Mouse (Mus musculus) MN1 (cell line): Measurements from ENCODE around the gene Plvap.
"Not testable (repeated sequence)": the region's sequence is repeated elsewhere in the genome, so short reads cannot be mapped to it uniquely, and the experiment has no call there.

Experiments used
- DNase-seq: peaks from one replicate; pipeline ENCODE4 v3.0.0-alpha.2; 2016; ENCODE audit warnings: low spot score

The Plvap gene

DNA sequence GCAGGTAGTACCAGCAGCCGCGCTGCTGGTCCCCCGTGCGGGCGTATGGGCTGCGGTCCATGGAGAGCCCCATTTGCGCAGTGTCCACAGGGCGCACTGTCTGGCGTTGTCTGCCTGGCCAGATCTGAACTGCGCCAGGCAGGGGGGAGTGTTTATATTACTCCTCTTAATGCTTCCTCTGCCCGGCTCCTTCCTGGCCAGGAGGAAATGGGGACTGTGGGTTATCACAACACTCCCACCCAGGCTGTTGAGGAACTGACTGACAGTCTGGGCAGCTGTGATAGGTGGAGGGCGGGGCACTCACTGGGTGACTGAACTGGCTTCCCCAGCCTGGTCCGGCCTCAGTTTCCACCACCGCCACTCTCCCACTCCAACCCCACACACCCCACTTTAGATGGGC is at the start of gene Plvap:
Gene Plvap, minus strand, starts transcription at position 109 of the 400 bp plus-strand sequence.
- DNase-seq, result no peak

DNA sequence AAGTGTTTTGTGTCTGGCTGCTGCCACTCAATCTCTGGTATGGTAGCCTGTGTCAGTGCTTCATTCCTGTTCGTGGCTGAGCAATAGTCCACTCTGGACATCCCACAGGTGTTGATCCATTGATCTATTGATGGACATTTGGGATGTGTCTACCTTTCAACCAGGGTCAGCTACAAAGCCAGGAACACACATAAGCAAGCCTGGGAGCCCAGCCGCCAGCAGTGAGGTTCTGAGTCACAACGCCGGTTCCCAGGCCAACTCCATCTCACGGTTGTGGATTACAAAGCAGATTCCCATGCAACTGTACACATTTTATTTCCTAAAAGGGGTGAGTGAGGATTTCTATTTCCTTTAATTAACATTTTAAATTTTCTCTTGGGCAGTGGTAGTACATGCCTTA is 49.2 kb upstream of the Plvap start:
- no peak for DNase-seq

DNA sequence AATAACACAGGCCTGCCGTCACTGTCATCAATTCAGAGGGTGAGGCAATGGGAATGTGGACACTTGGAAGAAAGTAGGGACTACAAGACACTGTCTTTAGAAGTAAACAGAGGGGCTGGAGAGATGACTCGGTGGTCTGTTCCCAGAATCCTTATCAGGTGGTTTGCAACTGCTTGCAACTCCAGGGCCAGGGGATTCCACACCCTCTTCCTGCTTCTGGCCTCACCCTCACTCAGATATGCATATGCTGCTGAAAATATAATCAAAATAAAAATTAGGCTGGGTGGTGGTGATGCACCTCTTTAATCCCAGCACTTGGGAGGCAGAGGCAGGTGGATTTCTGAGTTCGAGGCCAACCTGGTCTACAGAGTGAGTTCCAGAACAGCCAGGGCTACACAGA is 48.5 kb upstream of the Plvap start:
- no peak for DNase-seq

- DNase-seq, result no peak
Observed at GRCm38 (mm10) chr8:71558958-71559690, 47.6 kb upstream of the Plvap start.

GRCm38 (mm10) chr8:71558071-71558957 is 46.8 kb upstream of the Plvap start, which contains the start of gene Tmem221:
Gene Tmem221, minus strand, starts transcription at chr8:71558871.
- no peak for DNase-seq

DNA sequence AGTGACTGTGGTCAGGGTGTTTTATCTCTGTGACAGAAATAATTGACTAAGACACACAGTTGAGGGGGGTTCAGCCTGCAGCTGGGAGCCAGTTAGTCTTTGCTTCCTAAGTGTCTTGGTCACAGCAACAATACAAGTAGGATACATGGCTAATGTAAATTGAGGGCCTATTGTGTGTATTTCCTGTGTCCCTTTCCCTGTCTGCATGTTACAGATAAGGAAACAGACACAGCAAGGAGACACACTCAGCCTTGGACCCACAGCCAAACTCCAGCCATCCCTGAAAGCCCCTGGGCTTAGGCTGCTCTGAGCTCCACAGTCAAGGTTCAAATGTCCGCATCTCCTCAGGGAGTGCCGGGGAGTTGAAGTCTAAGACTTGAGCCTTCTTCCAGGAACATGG is 43.1 kb upstream of the Plvap start:
- DNase-seq, result no peak

GRCm38 (mm10) chr8:71554001-71554400 is 42.4 kb upstream of the Plvap start:
- DNase-seq, result no peak

- DNase-seq, result no peak
Observed at GRCm38 (mm10) chr8:71552770-71553169, 41.2 kb upstream of the Plvap start.

GRCm38 (mm10) chr8:71550754-71551153 is 39.2 kb upstream of the Plvap start:
- no peak for DNase-seq

DNA sequence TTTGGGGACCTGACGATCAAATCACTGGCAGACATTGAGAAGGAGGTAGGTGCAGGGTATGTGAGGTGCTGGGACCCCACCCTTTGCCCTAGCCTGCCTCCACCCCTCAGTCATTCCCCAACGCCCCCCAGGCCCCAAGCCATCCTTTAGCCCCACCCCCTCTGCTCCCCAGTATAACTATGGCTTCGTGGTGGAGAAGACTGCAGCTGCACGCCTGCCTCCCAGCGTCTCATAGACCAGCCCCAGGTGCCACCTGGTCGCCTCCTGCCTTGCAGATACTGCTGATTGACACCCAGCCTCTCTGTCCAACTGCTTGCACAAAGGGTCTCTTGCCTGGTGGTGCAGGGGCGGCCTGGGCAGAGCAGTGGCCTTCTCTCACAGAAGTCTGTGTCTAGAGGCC is 36.0 kb upstream of the Plvap start:
- DNase-seq, result no peak

- no peak for DNase-seq
Observed at GRCm38 (mm10) chr8:71545053-71545452, 33.5 kb upstream of the Plvap start.

GRCm38 (mm10) chr8:71543755-71544154 is 32.2 kb upstream of the Plvap start:
- DNase-seq, result no peak

DNA sequence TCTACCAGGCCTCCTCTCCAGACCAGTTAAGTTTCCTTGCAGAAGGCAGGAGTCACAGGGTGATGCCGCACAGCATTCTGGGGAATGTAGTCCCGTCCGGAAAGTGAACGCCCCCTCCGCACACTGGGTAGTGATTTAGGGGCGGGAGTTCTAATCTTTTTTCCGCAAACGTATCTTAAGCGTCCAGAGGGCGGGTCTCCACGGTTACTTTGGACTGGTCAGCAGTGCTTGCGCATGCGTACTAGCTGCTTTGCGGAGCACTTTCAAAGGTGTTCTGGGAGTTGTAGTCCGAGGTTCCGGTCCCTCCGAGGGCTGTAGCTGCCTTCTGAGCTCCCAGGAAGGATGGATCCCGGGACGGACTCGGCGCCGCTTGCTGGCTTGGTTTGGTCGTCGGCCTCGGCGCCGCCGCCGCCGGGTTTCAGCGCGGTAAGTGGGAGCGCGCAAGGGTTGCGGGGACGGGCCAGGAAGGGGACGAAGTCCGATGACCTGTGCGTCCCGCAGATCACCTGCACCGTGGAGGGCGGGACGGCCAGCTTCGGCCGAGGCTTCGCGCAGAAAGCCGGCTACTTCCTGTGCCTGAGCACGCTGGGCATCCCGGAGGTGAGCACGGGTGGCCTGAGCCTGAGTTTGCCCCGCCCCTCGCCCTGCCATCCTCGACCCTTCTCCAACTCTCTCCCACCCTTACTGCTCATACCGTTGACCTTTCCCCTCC is 31.2 kb upstream of the Plvap start, which contains the start of gene Mvb12a:
Gene Mvb12a, plus strand, starts transcription at position 291 of the 712 bp plus-strand sequence.
- DNase-seq, result peak; percentile 100

DNA sequence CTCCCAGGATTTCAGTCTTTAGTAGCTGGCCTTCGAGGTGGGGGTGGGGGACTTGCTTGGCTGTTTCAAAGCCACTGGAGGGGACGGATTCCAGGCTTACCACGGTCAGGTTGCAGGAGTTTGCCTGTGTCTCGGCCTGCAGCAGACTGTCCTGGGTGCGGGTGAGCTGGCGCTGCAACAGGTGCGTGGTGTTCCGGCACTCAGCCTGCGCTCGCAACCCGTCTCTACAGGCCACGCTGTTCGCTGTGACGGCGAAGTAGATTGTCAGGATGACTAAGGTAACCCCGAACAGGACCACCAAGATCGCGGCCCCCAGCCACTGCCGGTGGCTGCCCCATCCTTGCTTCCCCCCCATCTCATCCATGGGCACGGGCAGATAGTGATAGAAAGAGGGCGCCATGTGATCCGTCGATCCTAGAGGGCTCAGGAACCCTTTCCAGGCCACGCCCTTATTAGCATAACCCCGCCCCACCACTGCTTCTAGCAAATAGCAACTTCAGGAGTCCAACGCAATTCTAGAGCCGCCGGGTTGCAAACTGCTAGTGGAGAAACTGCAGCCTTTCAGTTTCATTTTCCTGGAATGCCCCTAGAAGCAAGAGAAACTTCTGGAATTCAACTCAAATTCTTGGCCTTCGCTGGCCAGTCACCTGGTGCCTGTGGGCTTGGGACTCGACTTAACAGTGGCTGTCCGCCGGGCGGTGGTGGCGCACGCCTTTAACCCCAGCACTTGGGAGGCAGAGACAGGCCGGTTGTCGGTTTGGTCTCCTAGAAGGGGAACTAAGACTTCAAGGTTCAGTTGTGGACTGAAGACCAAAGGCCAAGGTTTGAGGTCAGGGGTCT is 25.7 kb upstream of the Plvap start, which contains the start of gene Bst2:
Gene Bst2, minus strand, starts transcription at position 429 of the 840 bp plus-strand sequence.
- peak; percentile 94 for DNase-seq

DNA sequence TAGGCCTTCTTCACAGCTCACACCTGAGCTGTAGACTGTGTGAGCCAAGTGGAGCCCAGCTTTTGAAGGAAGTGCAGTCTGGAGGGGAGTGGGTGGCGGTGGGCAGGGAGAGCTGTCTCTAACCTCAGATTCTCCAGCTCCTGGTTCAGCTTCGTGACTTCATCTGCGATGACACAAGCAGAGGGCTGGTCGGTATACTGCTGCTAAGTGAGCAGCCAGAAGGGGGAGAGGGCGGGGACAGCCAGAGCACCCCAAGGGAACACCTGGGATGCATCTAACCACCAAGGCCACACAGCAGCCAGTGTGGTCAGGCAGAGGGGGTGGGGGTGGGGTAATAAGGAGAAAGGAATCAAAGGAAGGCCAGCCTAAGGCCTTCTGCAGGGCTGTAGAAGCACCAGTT is 24.1 kb upstream of the Plvap start:
- DNase-seq, result peak; percentile 54

DNA sequence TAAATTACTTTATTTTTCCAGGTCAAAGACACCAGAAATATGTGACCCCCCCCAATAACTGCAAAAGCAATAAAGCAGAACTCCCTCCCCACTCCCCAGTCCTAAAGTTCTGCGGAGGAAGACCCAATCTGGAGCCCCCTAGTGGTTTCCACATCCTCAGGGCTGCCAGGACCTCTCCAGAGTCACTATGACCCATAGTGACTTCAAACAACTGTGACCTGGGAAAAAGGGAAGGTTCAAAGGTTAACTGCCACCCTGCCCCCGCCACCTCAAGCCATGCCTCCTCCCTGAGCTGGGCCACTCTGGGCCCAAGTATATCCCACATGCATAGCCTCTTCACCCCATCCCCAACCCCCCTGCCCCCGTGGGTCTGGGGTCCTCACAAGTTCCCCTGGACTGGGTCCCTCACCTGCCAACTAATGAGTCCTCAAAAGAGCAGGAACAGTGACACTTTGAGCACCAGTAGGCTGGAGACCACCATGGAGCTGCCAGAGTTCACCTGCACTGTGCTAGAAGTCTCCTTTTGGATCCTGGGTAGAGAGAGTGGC is 22.8 kb upstream of the Plvap start:
- no peak for DNase-seq

DNA sequence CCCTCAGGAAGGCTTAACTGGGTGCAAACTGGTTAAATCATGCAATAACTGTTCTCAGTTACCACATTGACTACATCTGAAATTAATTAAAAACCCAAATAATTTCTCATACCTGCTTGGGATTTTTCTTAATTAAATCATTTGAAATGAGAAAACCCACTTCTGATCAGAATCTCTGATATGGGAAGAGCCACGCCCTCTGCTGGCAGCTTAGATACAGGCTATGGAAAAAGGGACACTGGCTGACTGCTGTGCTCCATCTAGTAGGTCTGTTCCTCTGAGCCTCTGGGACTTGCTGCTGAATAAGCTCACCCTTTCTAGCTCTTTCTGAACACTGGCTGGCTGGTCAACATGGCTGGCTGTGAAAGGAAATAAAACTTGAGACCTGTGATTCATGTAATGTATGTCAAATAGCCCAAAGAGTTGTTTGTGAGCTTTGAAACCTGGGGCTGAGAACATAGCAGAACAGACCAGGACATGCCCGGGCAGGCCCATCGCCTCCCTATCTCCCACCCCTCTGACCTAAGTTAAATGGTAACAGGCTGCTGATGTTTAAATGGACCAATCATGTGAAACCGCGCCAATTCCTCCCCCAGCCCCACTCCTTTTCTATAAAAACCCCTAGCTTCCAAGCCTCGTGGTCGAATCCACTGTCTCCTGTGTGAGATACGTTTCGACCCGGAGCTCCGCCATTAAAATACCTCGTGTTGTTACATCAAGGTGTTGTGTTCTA is 19.3 kb upstream of the Plvap start:
- DNase-seq, result not testable (repeated sequence)

- no peak for DNase-seq
Observed at GRCm38 (mm10) chr8:71528362-71529073, 17.0 kb upstream of the Plvap start.

DNA sequence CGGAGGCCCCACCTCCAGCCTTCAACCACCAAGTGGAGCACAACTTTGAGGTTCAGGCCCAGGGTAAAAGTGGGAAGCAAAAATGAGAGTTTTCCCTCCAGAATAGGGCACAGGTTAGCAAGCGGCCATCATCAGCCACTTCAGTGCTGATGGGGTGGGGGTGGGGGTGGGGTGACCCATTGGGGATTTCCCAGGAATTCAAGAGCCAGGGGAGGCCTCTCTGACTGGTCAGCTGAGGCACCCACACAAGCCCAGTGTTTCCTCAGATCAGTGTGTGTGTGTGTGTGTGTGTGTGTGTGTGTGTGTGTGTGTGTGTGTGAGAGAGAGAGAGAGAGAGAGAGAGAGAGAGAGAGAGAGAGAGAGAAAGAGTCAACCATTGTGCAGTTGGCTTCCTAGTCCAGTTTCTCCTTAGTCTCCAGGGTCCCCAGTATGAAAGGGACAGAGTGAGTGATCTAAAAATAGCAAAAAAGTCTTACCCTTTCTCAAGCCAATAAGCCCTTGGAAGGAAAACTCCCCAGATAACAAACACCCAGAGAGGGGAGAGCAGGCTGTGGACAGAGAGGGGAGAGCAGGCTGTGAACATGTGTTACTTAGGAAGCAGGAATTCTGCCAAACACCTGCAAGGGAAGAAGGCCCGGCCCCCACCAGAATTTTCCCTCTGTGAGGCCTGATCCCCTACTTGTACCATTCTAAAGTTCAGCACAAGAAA is 15.8 kb upstream of the Plvap start:
- no peak for DNase-seq
